Mouse (Mus musculus): ENCODE data around the gene Thbs1.

DNA sequence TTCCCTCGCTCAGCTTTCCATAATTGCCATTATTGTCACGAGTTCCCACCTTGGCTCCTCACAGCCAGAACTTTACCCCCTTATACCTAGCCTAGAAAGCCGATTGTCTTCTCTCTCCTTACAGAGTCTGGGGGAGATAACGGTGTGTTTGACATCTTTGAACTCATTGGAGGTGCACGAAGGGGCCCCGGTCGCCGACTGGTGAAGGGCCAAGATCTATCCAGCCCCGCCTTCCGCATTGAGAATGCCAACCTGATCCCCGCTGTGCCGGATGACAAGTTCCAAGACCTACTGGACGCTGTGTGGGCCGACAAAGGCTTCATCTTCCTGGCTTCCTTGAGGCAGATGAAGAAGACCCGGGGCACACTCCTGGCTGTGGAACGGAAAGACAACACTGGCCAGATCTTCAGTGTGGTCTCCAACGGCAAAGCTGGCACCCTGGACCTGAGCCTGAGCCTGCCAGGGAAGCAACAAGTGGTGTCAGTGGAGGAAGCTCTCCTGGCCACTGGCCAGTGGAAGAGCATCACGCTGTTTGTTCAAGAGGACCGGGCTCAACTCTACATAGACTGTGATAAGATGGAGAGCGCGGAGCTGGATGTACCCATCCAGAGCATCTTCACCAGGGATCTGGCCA, 1.3 kb downstream of the Thbs1 start:
- no peak for TF ChIP-seq CTCF (IDR thresholded peaks at IDR 0.05; ENCODE audit: borderline replicate concordance, insufficient read depth, low read depth, low read length)
- no peak for TF ChIP-seq POLR2A (IDR thresholded peaks at IDR 0.05; ENCODE audit: borderline replicate concordance, insufficient read depth, low read length)

All from cerebellum, adult 2 months (tissue).